Mouse (Mus musculus): Measurements from ENCODE around the gene Cxcr5. TPM values are rescaled to one million over a fixed set of nuclear protein-coding genes. Genes with fewer than 3 reads are reported as not detected.

Gene Cxcr5
- polyA plus RNA-seq, 1 experiment, result not detected

GRCm38 (mm10) chr9:44478229-44478921 lies 83.3 kb downstream of the Cxcr5 start:
- WGBS, result 0% methylated on average over 24 of the region's 27 CpGs
- peak overlapping the region; percentile 95 for H3K4me3 ChIP-seq (ENCODE audit: insufficient read depth, low read depth, low read length)
- no peak for TF ChIP-seq CTCF (IDR thresholded peaks at IDR 0.05; ENCODE audit: insufficient read depth, low read depth, low read length)
- TF ChIP-seq POLR2A (IDR thresholded peaks at IDR 0.05; ENCODE audit: insufficient read depth, low read depth, low read length), result no peak
- H3K4me1 ChIP-seq (ENCODE audit: control insufficient read depth, insufficient read depth, low read length), result peaks cover 10% of the 10 kb centered on the region
- H3K27ac ChIP-seq (ENCODE audit: insufficient read depth, low read depth, low read length), result peak overlapping the region; percentile 55

GRCm38 (mm10) chr9:44477339-44478228 lies 84.1 kb downstream of the Cxcr5 start:
- Histone ChIP-seq H3K27ac (ENCODE audit: insufficient read depth, low read depth, low read length) (no peak overlapping the region; the same call in 1 of the 2 replicates), H3K4me3 (ENCODE audit: insufficient read depth, low read depth, low read length) (peak overlapping the region; percentile 95), H3K4me1 (ENCODE audit: control insufficient read depth, insufficient read depth, low read length) (peaks cover 10% of the 10 kb centered on the region)
- no peak for TF ChIP-seq POLR2A (IDR thresholded peaks at IDR 0.05; ENCODE audit: insufficient read depth, low read depth, low read length)
- TF ChIP-seq CTCF (IDR thresholded peaks at IDR 0.05; ENCODE audit: insufficient read depth, low read depth, low read length), result peak; percentile 42; the same call in 1 of the 2 replicates
- 15% methylated on average over 24 of the region's 24 CpGs for WGBS

- TF ChIP-seq CTCF (IDR thresholded peaks at IDR 0.05; ENCODE audit: insufficient read depth, low read depth, low read length) (no peak), POLR2A (IDR thresholded peaks at IDR 0.05; ENCODE audit: insufficient read depth, low read depth, low read length) (no peak)
- Histone ChIP-seq H3K27ac (ENCODE audit: insufficient read depth, low read depth, low read length) (no peak overlapping the region), H3K4me3 (ENCODE audit: insufficient read depth, low read depth, low read length) (no peak overlapping the region), H3K4me1 (ENCODE audit: control insufficient read depth, insufficient read depth, low read length) (peaks cover 7% of the 10 kb centered on the region)
- 99% methylated on average over 3 of the region's 3 CpGs for WGBS
These were observed 85.7 kb downstream of the Cxcr5 start for GRCm38 (mm10) chr9:44475936-44476335.

DNA sequence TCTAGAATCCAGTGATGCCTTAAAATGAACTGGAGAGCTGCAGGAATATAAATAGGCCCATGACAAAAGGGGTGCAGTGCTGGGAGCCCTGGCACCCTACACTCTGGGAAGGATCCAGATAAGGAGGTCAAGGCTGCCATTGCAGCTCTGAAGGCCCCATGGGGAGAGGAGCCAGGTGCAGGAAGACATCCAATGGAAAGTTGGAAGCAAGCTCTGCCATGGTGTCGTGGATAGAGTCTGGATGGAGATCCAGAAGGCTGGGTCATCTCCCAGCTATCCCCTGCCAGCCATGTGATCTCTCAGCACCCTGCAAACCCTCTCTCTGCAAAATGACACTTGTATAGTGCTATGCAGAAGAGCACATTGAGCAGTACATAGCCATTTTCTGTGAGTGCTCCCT lies 87.3 kb downstream of the Cxcr5 start:
- Histone ChIP-seq H3K4me3 (ENCODE audit: insufficient read depth, low read depth, low read length) (no peak overlapping the region), H3K27ac (ENCODE audit: insufficient read depth, low read depth, low read length) (no peak overlapping the region), H3K4me1 (ENCODE audit: control insufficient read depth, insufficient read depth, low read length) (peaks cover 5% of the 10 kb centered on the region)
- 23% methylated on average over 1 of the region's 1 CpGs for WGBS
- TF ChIP-seq POLR2A (IDR thresholded peaks at IDR 0.05; ENCODE audit: insufficient read depth, low read depth, low read length), result no peak
- TF ChIP-seq CTCF (IDR thresholded peaks at IDR 0.05; ENCODE audit: insufficient read depth, low read depth, low read length), result no peak

DNA sequence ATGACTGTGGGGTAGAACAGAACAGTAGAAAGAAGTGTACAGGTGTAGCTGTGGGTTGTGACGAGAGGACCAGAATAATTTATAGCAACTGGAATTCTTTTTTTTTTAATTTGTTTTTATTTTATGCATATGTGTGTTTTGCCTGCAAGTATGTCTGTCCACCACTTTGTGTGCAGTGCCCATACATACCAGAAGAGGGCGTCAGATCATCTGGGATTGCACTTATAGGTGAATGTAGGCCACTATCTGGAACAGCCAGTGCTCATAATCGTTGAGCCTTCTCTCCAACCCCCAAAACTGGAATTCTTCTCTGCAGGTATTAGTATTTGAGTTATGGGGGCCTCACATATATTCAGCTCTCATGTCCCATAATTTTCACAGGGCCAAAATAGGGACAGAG lies 88.5 kb downstream of the Cxcr5 start:
- H3K4me1 ChIP-seq (ENCODE audit: control insufficient read depth, insufficient read depth, low read length), result peaks cover 8% of the 10 kb centered on the region
- 66% methylated on average over 3 of the region's 3 CpGs for WGBS
- no peak overlapping the region for H3K27ac ChIP-seq (ENCODE audit: insufficient read depth, low read depth, low read length)
- no peak for TF ChIP-seq POLR2A (IDR thresholded peaks at IDR 0.05; ENCODE audit: insufficient read depth, low read depth, low read length)
- no peak for TF ChIP-seq CTCF (IDR thresholded peaks at IDR 0.05; ENCODE audit: insufficient read depth, low read depth, low read length)
- no peak overlapping the region for H3K4me3 ChIP-seq (ENCODE audit: insufficient read depth, low read depth, low read length)

GRCm38 (mm10) chr9:44468800-44469199 lies 92.9 kb downstream of the Cxcr5 start:
- Histone ChIP-seq H3K4me1 (ENCODE audit: control insufficient read depth, insufficient read depth, low read length) (peaks cover 3% of the 10 kb centered on the region; the same call in 1 of the 2 replicates), H3K27ac (ENCODE audit: insufficient read depth, low read depth, low read length) (no peak overlapping the region), H3K4me3 (ENCODE audit: insufficient read depth, low read depth, low read length) (no peak overlapping the region)
- TF ChIP-seq CTCF (IDR thresholded peaks at IDR 0.05; ENCODE audit: insufficient read depth, low read depth, low read length), result no peak
- WGBS, result 48% methylated on average over 2 of the region's 2 CpGs

DNA sequence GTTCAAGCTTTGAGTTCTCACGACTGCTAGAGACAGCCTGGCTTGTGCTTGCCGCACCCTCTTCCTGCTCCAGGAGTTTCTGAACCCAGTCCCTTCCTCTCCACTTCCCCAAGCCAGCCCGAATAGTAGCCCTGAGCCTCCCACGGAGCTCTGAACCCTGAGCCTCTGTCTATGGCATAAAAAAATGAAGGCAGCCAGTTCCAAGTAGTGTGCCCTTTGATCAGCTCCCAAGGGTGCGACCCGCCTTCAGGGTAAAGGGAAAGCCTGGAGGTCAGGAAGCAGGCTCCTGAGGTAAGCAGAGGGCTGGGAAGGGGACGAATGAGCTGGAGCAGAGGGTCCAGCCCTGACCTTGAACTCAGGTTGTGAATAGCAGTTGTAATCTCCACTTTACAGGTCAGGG lies 93.5 kb downstream of the Cxcr5 start:
- WGBS, result 73% methylated on average over 7 of the region's 7 CpGs

DNA sequence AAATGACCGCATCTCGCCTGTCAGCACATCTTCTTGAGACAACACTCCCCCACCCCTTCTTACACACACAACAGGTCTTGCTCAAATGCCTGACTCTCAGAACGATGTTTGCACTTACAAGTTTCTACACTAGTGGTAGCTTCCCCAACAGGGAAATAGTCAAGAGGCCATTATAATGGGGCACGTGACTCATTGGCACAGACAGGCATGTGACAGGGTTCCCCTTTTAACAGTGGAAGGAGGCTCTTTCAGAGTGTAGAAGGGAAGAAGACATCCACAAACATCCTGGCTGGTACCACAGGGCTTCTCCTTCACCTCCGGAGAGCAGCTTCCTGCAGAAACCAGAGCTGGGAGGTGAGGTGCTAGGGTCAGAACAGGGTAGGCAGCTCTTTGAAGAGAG lies 99.7 kb downstream of the Cxcr5 start:
- TF ChIP-seq CTCF (IDR thresholded peaks at IDR 0.05; ENCODE audit: insufficient read depth, low read depth, low read length) (no peak), POLR2A (IDR thresholded peaks at IDR 0.05; ENCODE audit: insufficient read depth, low read depth, low read length) (no peak)
- 87% methylated on average over 5 of the region's 5 CpGs for WGBS

More for the DNA sequence above, 93.5 kb downstream of the Cxcr5 start:
- TF ChIP-seq CTCF (IDR thresholded peaks at IDR 0.05; ENCODE audit: insufficient read depth, low read depth, low read length), result no peak
- no peak for TF ChIP-seq POLR2A (IDR thresholded peaks at IDR 0.05; ENCODE audit: insufficient read depth, low read depth, low read length)
- Histone ChIP-seq H3K27ac (ENCODE audit: insufficient read depth, low read depth, low read length) (no peak overlapping the region), H3K4me1 (ENCODE audit: control insufficient read depth, insufficient read depth, low read length) (peaks cover 3% of the 10 kb centered on the region; the same call in 1 of the 2 replicates), H3K4me3 (ENCODE audit: insufficient read depth, low read depth, low read length) (no peak overlapping the region)

More for the DNA sequence above, 99.7 kb downstream of the Cxcr5 start:
- Histone ChIP-seq H3K27ac (ENCODE audit: insufficient read depth, low read depth, low read length) (no peak overlapping the region), H3K4me3 (ENCODE audit: insufficient read depth, low read depth, low read length) (no peak overlapping the region), H3K4me1 (ENCODE audit: control insufficient read depth, insufficient read depth, low read length) (peaks cover 9% of the 10 kb centered on the region)

Other genes with a start within 250 kb of the Cxcr5 start
- not detected in 2 replicates for gene C2cd2l, start 241.6 kb downstream of the Cxcr5 start, polyA plus RNA-seq (2012; ENCODE audit: insufficient read depth, insufficient read length, low replicate concordance, missing spikeins)
- 150 TPM in 1 of 2 replicates, not detected in the other for gene Dpagt1, start 235.9 kb downstream of the Cxcr5 start, polyA plus RNA-seq (2012; ENCODE audit: insufficient read depth, insufficient read length, low replicate concordance, missing spikeins)
- gene H2afx, start 227.2 kb downstream of the Cxcr5 start, polyA plus RNA-seq (2012; ENCODE audit: insufficient read depth, insufficient read length, low replicate concordance, missing spikeins), result not detected in 2 replicates
- gene Hmbs, start 217.6 kb downstream of the Cxcr5 start, polyA plus RNA-seq (2012; ENCODE audit: insufficient read depth, insufficient read length, low replicate concordance, missing spikeins), result not detected in 2 replicates
- gene Vps11, start 200.2 kb downstream of the Cxcr5 start, polyA plus RNA-seq (2012; ENCODE audit: insufficient read depth, insufficient read length, low replicate concordance, missing spikeins), result not detected in 2 replicates
- not detected in 2 replicates for gene Hyou1, start 182.4 kb downstream of the Cxcr5 start, polyA plus RNA-seq (2012; ENCODE audit: insufficient read depth, insufficient read length, low replicate concordance, missing spikeins)
- gene Slc37a4, start 165.0 kb downstream of the Cxcr5 start, polyA plus RNA-seq (2012; ENCODE audit: insufficient read depth, insufficient read length, low replicate concordance, missing spikeins), result not detected in 2 replicates
- gene Rps25, start 154.7 kb downstream of the Cxcr5 start, polyA plus RNA-seq (2012; ENCODE audit: insufficient read depth, insufficient read length, low replicate concordance, missing spikeins), result 1,193 TPM in 1 of 2 replicates, not detected in the other
- not detected in 2 replicates for gene Trappc4, start 154.3 kb downstream of the Cxcr5 start, polyA plus RNA-seq (2012; ENCODE audit: insufficient read depth, insufficient read length, low replicate concordance, missing spikeins)
- not detected in 2 replicates for gene Ccdc84, start 143.3 kb downstream of the Cxcr5 start, polyA plus RNA-seq (2012; ENCODE audit: insufficient read depth, insufficient read length, low replicate concordance, missing spikeins)
- not detected in 2 replicates for gene Foxr1, start 120.7 kb downstream of the Cxcr5 start, polyA plus RNA-seq (2012; ENCODE audit: insufficient read depth, insufficient read length, low replicate concordance, missing spikeins)
- not detected in 2 replicates for gene Upk2, start 106.9 kb downstream of the Cxcr5 start, polyA plus RNA-seq (2012; ENCODE audit: insufficient read depth, insufficient read length, low replicate concordance, missing spikeins)
- gene Bcl9l, start 79.1 kb downstream of the Cxcr5 start, polyA plus RNA-seq (2012; ENCODE audit: insufficient read depth, insufficient read length, low replicate concordance, missing spikeins), result not detected in 2 replicates
- gene Ddx6, start 43.0 kb upstream of the Cxcr5 start, polyA plus RNA-seq (2012; ENCODE audit: insufficient read depth, insufficient read length, low replicate concordance, missing spikeins), result 157 and 168 TPM in 2 replicates
- not detected in 2 replicates for gene Treh, start 111.4 kb upstream of the Cxcr5 start, polyA plus RNA-seq (2012; ENCODE audit: insufficient read depth, insufficient read length, low replicate concordance, missing spikeins)
- not detected in 2 replicates for gene Phldb1, start 173.3 kb upstream of the Cxcr5 start, polyA plus RNA-seq (2012; ENCODE audit: insufficient read depth, insufficient read length, low replicate concordance, missing spikeins)
- gene Arcn1, start 206.0 kb upstream of the Cxcr5 start, polyA plus RNA-seq (2012; ENCODE audit: insufficient read depth, insufficient read length, low replicate concordance, missing spikeins), result 192 TPM in 1 of 2 replicates, not detected in the other
- gene Ift46, start 206.0 kb upstream of the Cxcr5 start, polyA plus RNA-seq (2012; ENCODE audit: insufficient read depth, insufficient read length, low replicate concordance, missing spikeins), result not detected in 2 replicates
- not detected in 2 replicates for gene Tmem25, start 237.4 kb upstream of the Cxcr5 start, polyA plus RNA-seq (2012; ENCODE audit: insufficient read depth, insufficient read length, low replicate concordance, missing spikeins)
- gene Ttc36, start 241.2 kb upstream of the Cxcr5 start, polyA plus RNA-seq (2012; ENCODE audit: insufficient read depth, insufficient read length, low replicate concordance, missing spikeins), result not detected in 2 replicates

Measured in olfactory bulb, adult 2 months (tissue).